Mouse (Mus musculus) midbrain, embryonic 14.5 days (tissue): Measurements from ENCODE around the gene Polr2b. TPM values are rescaled to one million over a fixed set of nuclear protein-coding genes. Genes with fewer than 3 reads are reported as not detected.

Experiments
- ATAC-seq: fragments of 200-750 bp; cut with Nextera tagmentation; 2 replicates; pipeline ENCODE4 v1.8.0; 2017; ENCODE audit warnings: moderate number of reproducible peaks, moderate library complexity; ENCODE audit not compliant: low FRiP score, low TSS enrichment
- DNase-seq: peaks from one replicate; pipeline ENCODE4 v3.0.0-alpha.2; 2015
- H3K27ac ChIP-seq: fragments of 300-500 bp; sonication (generic); replicated peaks from 2 replicates; pipeline ENCODE4 v1.5.1; 2014; ENCODE audit warnings: mild to moderate bottlenecking, low read depth, low read length, moderate library complexity
- H3K27me3 ChIP-seq: fragments of 300-500 bp; sonication (generic); 2 replicates; pipeline ENCODE4 v1.6.1; 2014; ENCODE audit warnings: low read length, control low read depth, mixed read lengths; ENCODE audit not compliant: control insufficient read depth, insufficient read depth
- H3K36me3 ChIP-seq: fragments of 300-500 bp; sonication (generic); 2 replicates; pipeline ENCODE4 v1.6.1; 2014; ENCODE audit warnings: low read length, control low read depth; ENCODE audit not compliant: control insufficient read depth, insufficient read depth
- H3K4me1 ChIP-seq: fragments of 300-500 bp; sonication (generic); 2 replicates; pipeline ENCODE4 v1.6.1; 2014; ENCODE audit warnings: mild to moderate bottlenecking, antibody characterized with exemption, low read length, control low read depth; ENCODE audit not compliant: control insufficient read depth, insufficient read depth
- H3K4me2 ChIP-seq: fragments of 300-500 bp; sonication (generic); 2 replicates; pipeline ENCODE4 v1.6.1; 2014; ENCODE audit warnings: mild to moderate bottlenecking, low read length, moderate library complexity
- H3K4me3 ChIP-seq: fragments of 300-500 bp; sonication (generic); replicated peaks from 2 replicates; pipeline ENCODE4 v1.5.1; 2014; ENCODE audit warnings: low read depth, low read length
- H3K9ac ChIP-seq: fragments of 300-500 bp; sonication (generic); replicated peaks from 2 replicates; pipeline ENCODE4 v1.6.1; 2014; ENCODE audit warnings: mild to moderate bottlenecking, low read length, moderate library complexity
- H3K9me3 ChIP-seq: fragments of 300-500 bp; sonication (generic); 2 replicates; pipeline ENCODE4 v1.6.1; 2016; ENCODE audit warnings: low read length, control low read depth, mixed read lengths; ENCODE audit not compliant: control insufficient read depth
- WGBS: fragments of 180-500 bp; shearing (Covaris S2); extraction: QIAGEN DNeasy Blood & Tissue Kit; methylation state at CpG from one replicate; pipeline ENCODE4 v1.1.7; 2014; 5-methylcytosine and 5-hydroxymethylcytosine counted together
- polyA plus RNA-seq: library from polyadenylated mRNA; unstranded; fragments of >200 nt; fragmentation: Nextera tagmentation; extraction: Ambion mirVana; gene quantifications from 2 replicates; pipeline ENCODE4 v1.2.1, GENCODE M21; 2014

The Polr2b gene
- polyA plus RNA-seq, 1 experiment from 2014 or later, result 77.2 TPM

DNA sequence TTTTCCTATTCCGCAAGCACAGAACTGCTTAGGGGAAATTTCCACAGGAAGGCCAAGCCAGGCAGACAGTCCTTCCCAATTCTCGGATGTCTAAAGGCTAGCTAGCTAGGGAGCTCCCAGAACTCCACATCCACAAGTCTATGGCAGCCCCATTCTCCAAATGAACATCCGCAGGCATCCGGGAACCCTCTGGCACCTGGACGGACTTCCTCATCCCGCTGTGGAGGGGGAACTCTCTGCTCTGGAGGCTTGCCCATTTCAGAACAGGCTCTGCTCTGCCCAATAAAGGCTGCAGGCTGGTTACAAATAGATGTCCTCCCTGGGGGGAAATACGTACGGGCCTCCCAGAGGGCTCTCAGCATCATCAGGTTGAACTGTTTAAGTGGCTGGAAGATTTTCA is 56.4 kb downstream of the Polr2b start:
- no peaks in the 10 kb centered on the region for H3K27me3 ChIP-seq
- DNase-seq (no peak), ATAC-seq (no peak)
- H3K4me1 ChIP-seq, result no peaks in the 10 kb centered on the region
- no peak overlapping the region for H3K9ac ChIP-seq
- no peak overlapping the region for H3K4me2 ChIP-seq
- H3K4me3 ChIP-seq, result no peak overlapping the region
- H3K9me3 ChIP-seq, result no peaks in the 10 kb centered on the region
- WGBS, result 85% methylated on average over 8 of the region's 8 CpGs
- no peak overlapping the region for H3K27ac ChIP-seq
- no peaks in the 10 kb centered on the region for H3K36me3 ChIP-seq

- WGBS, result 100% methylated on average over 1 of the region's 1 CpGs
- no peak for ATAC-seq
- H3K27me3 ChIP-seq, result no peaks in the 10 kb centered on the region
- H3K4me1 ChIP-seq, result no peaks in the 10 kb centered on the region
- H3K9me3 ChIP-seq, result no peaks in the 10 kb centered on the region
- DNase-seq, result no peak
- H3K4me3 ChIP-seq, result no peak overlapping the region
- no peak overlapping the region for H3K27ac ChIP-seq
- H3K36me3 ChIP-seq, result no peaks in the 10 kb centered on the region
- H3K4me2 ChIP-seq, result no peak overlapping the region
- H3K9ac ChIP-seq, result no peak overlapping the region
Observed at GRCm38 (mm10) chr5:77367145-77367544, 57.2 kb downstream of the Polr2b start.

DNA sequence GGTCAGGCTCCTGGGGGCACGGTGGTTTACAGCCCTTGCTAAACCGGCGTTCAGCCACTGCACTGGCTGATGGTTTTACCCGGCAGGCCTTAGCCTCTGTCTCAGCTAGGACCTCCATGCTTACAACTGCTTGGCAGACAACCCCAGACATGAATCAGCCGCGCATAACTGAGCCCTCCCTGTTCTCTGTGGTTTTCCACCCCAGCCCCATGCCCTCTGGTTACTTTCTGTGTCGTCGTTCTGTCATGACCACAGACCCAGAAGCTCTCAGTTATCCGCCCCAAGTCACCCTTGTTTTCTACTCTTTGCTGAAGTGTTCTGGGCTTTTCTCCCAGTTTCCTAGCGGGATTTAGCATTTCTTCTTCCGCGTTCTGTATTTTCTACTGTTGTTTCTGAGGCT is 57.7 kb downstream of the Polr2b start:
- H3K36me3 ChIP-seq, result no peaks in the 10 kb centered on the region
- no peak for ATAC-seq
- no peak overlapping the region for H3K4me3 ChIP-seq
- WGBS, result 58% methylated on average over 12 of the region's 12 CpGs
- H3K4me1 ChIP-seq, result no peaks in the 10 kb centered on the region
- H3K9me3 ChIP-seq, result no peaks in the 10 kb centered on the region
- DNase-seq, result no peak
- H3K27ac ChIP-seq, result no peak overlapping the region
- no peak overlapping the region for H3K4me2 ChIP-seq
- no peak overlapping the region for H3K9ac ChIP-seq
- H3K27me3 ChIP-seq, result no peaks in the 10 kb centered on the region

DNA sequence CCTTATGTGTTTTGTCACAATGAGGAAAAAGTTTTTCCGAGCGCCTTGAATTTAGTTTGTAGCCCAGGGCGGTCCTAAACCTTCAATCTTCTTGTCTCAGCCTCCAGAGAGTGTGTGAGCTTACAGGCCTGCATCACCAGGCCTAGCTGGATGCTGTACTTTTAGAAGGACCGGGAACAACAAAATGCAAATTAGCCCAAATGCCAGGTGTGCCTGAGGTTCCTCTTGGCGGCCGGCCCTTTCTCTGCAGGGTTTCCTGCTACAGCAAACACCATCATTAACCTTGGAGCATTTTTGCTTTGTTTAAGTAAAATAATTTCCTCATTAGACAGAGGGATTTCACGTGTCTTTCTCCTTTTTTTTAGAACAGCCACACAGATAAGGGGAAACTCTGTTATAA is 58.2 kb downstream of the Polr2b start:
- WGBS, result 44% methylated on average over 7 of the region's 7 CpGs
- Histone ChIP-seq H3K9me3 (no peaks in the 10 kb centered on the region), H3K4me2 (no peak overlapping the region), H3K4me1 (no peaks in the 10 kb centered on the region), H3K4me3 (no peak overlapping the region), H3K36me3 (no peaks in the 10 kb centered on the region), H3K27ac (no peak overlapping the region), H3K9ac (no peak overlapping the region), H3K27me3 (no peaks in the 10 kb centered on the region)
- ATAC-seq (no peak), DNase-seq (no peak)

DNA sequence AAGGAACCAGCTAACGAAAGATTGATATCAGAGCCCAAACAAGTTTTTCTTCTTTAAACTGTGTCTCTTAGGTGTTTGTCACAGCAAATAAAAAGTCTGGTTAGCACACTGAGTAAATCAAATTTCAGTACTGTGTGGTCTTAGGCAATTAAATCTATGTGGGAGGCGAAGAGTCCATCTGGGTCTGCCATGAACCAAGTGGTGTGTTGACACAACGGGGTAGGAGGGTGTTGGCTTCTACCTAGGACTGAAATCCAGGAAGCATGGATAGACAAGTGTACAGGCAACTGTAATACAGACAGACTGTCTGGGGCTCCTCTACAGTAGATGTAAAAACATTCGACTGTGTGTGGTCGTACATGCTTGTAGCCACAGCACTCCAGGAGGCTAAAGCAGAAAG is 59.4 kb downstream of the Polr2b start:
- H3K9ac ChIP-seq, result no peak overlapping the region
- no peaks in the 10 kb centered on the region for H3K36me3 ChIP-seq
- WGBS, result 94% methylated on average over 5 of the region's 5 CpGs
- no peak overlapping the region for H3K4me3 ChIP-seq
- DNase-seq (no peak), ATAC-seq (no peak)
- no peaks in the 10 kb centered on the region for H3K4me1 ChIP-seq
- H3K4me2 ChIP-seq, result no peak overlapping the region
- H3K27ac ChIP-seq, result no peak overlapping the region
- H3K9me3 ChIP-seq, result no peaks in the 10 kb centered on the region
- no peaks in the 10 kb centered on the region for H3K27me3 ChIP-seq

DNA sequence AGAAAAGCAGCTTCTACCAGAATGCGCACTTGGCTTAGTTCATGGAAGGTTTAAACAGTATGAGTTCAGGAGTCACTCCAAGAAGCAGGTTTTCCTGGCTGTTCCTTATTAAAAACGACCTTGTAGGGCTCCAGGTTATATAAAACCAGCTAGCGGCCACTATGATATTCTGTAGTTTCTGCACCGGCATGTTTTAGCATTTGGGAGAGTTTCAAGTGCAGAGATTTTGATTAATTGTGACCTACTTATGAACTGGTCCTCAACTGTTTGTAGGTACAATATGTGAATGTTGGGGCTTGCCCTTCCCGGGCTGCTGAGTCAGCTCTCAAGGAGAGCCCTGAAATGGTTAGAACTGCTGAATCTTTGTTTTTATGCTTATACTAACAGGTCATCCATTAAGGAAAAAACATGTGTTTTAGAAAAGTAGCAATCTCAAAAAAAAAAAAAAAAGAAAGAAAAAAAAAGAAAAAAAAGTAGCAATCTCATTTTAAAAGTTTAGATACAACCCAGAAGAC is 60.5 kb downstream of the Polr2b start:
- Histone ChIP-seq H3K9ac (no peak overlapping the region), H3K9me3 (no peaks in the 10 kb centered on the region), H3K4me3 (no peak overlapping the region), H3K4me1 (no peaks in the 10 kb centered on the region), H3K4me2 (no peak overlapping the region), H3K36me3 (no peaks in the 10 kb centered on the region), H3K27ac (no peak overlapping the region), H3K27me3 (no peaks in the 10 kb centered on the region)
- DNase-seq (no peak), ATAC-seq (no peak)
- WGBS, result 88% methylated on average over 5 of the region's 5 CpGs

DNA sequence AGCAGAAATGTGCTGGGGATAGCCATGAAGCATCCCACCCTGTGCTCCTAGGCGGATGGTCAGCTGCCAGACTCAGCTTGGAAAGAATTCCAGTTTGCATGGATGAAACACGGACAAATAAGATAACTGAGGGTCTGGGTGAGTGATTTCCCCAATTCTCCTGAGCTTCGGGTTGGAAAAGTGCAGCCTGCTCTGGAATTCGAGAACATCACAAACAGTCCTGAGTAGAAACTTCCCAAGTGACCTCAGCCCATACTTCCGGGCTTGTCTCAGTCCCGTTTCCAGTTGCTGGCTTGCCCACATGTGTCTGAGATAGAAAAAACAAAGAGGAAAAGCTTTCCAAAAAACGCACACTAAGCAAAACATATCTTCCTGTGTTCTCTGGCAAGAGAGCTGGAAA is 62.3 kb downstream of the Polr2b start:
- Histone ChIP-seq H3K27ac (no peak overlapping the region), H3K27me3 (no peaks in the 10 kb centered on the region), H3K4me2 (no peak overlapping the region), H3K9me3 (no peaks in the 10 kb centered on the region), H3K9ac (no peak overlapping the region), H3K36me3 (no peaks in the 10 kb centered on the region), H3K4me1 (no peaks in the 10 kb centered on the region), H3K4me3 (no peak overlapping the region)
- ATAC-seq (no peak), DNase-seq (no peak)
- 85% methylated on average over 7 of the region's 7 CpGs for WGBS

GRCm38 (mm10) chr5:77372778-77373177 is 62.8 kb downstream of the Polr2b start:
- ATAC-seq (no peak), DNase-seq (peak; percentile 39)
- 61% methylated on average over 6 of the region's 6 CpGs for WGBS
- Histone ChIP-seq H3K4me2 (no peak overlapping the region), H3K27me3 (no peaks in the 10 kb centered on the region), H3K9ac (no peak overlapping the region), H3K4me1 (no peaks in the 10 kb centered on the region), H3K36me3 (no peaks in the 10 kb centered on the region), H3K4me3 (no peak overlapping the region), H3K9me3 (no peaks in the 10 kb centered on the region), H3K27ac (no peak overlapping the region)

GRCm38 (mm10) chr5:77374945-77375344 is 65.0 kb downstream of the Polr2b start:
- H3K4me3 ChIP-seq, result no peak overlapping the region
- no peak overlapping the region for H3K4me2 ChIP-seq
- ATAC-seq, result no peak
- no peak overlapping the region for H3K27ac ChIP-seq
- no peaks in the 10 kb centered on the region for H3K4me1 ChIP-seq
- H3K9ac ChIP-seq, result no peak overlapping the region
- DNase-seq, result no peak
- H3K27me3 ChIP-seq, result no peaks in the 10 kb centered on the region
- H3K9me3 ChIP-seq, result no peaks in the 10 kb centered on the region
- 89% methylated on average over 3 of the region's 3 CpGs for WGBS
- H3K36me3 ChIP-seq, result no peaks in the 10 kb centered on the region
